Mouse (Mus musculus): ENCODE data around the gene Zfp580.

GRCm38 (mm10) chr7:5089853-5090252, 38.5 kb downstream of the Zfp580 start:
- no peak for TF ChIP-seq CTCF (conservative IDR thresholded peaks at IDR 0.05; ENCODE audit: low read length)
- no peak for TF ChIP-seq NANOG (IDR thresholded peaks at IDR 0.05; ENCODE audit: borderline replicate concordance, low read length)
- TF ChIP-seq POU5F1 (IDR thresholded peaks at IDR 0.05; ENCODE audit: borderline replicate concordance, low read length), result no peak

Data from E14TG2a.4 (cell line).